Mouse (Mus musculus): ENCODE results near the gene Gm12185. TPM values are rescaled to one million over a fixed set of nuclear protein-coding genes. Genes with fewer than 3 reads are reported as not detected.

The Gm12185 gene
- total RNA-seq, 2 experiments from 2014 or later = not detected

- DNase-seq (ENCODE audit: low spot score in 2 of 2) = peak; percentile 52 to 66
Measured at GRCm38 (mm10) chr11:48859014-48859413, 133.0 kb downstream of the Gm12185 start.

Other genes starting within 250 kb of the Gm12185 start
- gene Rack1, start 191.9 kb downstream of the Gm12185 start, total RNA-seq (2021) = 100 to 1,000 TPM; 336 to 363 TPM
- gene Trim41, start 174.9 kb downstream of the Gm12185 start, total RNA-seq (2021) = 10 to 100 TPM; 44.1 to 58.1 TPM
- gene Trim7, start 166.1 kb downstream of the Gm12185 start, total RNA-seq (2021) = 1 to 10 TPM; 4.9 to 5.6 TPM
- 1 to 10 TPM in 1 of 2 experiments, under 1 TPM in 1; 0.98 to 1.4 TPM for gene Gm12184, start 165.6 kb downstream of the Gm12185 start, total RNA-seq (2021)
- gene Irgm1, start 120.5 kb downstream of the Gm12185 start, total RNA-seq (2021) = 1 to 10 TPM; 3.3 TPM
- gene Gm5431, start 90.0 kb downstream of the Gm12185 start, total RNA-seq (2021) = under 1 TPM; 0.33 to 0.39 TPM
- 1 to 10 TPM in 1 of 2 experiments, under 1 TPM in 1; 0.54 to 1.2 TPM for gene Psme2b, start 46.0 kb downstream of the Gm12185 start, total RNA-seq (2021)
- not detected for gene Olfr56, start 13.3 kb downstream of the Gm12185 start, total RNA-seq (2021)
- gene 9930111J21Rik1, start 12.8 kb downstream of the Gm12185 start, total RNA-seq (2021) = 1 to 10 TPM in 1 of 2 experiments, under 1 TPM in 1; 0.47 to 1.2 TPM
- not detected for gene Tgtp1, start 1.9 kb upstream of the Gm12185 start, total RNA-seq (2021)
- 1 to 10 TPM in 1 of 2 experiments, under 1 TPM in 1; 0.71 to 1.0 TPM for gene 9930111J21Rik2, start 59.0 kb upstream of the Gm12185 start, total RNA-seq (2021)
- gene Tgtp2, start 72.0 kb upstream of the Gm12185 start, total RNA-seq (2021) = under 1 TPM in 1 of 2 experiments, not detected in 1; 0.11 TPM
- under 1 TPM; 0.21 to 0.62 TPM for gene Ifi47, start 84.4 kb upstream of the Gm12185 start, total RNA-seq (2021)
- gene Olfr1396, start 122.6 kb upstream of the Gm12185 start, total RNA-seq (2021) = not detected
- not detected for gene Olfr1395, start 150.0 kb upstream of the Gm12185 start, total RNA-seq (2021)
- gene Olfr1394, start 162.2 kb upstream of the Gm12185 start, total RNA-seq (2021) = not detected
- gene Btnl9, start 194.9 kb upstream of the Gm12185 start, total RNA-seq (2021) = under 1 TPM; 0.30 to 0.40 TPM
- gene Zfp62, start 211.1 kb upstream of the Gm12185 start, total RNA-seq (2021) = 10 to 100 TPM; 33.9 to 36.4 TPM